Mouse (Mus musculus): ENCODE measurements around the gene Dctpp1.
"Not testable (repeated sequence)": the region's sequence is repeated elsewhere in the genome, so short reads cannot be mapped to it uniquely, and the experiment has no call there.

Gene Dctpp1

GRCm38 (mm10) chr7:127263526-127263925 is 3.0 kb upstream of the Dctpp1 start:
- peak; percentile 2 for DNase-seq

GRCm38 (mm10) chr7:127262218-127262961 is 1.9 kb upstream of the Dctpp1 start:
- DNase-seq = peak; percentile 35

GRCm38 (mm10) chr7:127259186-127259905 is 1.2 kb downstream of the Dctpp1 start:
- peak; percentile 47 for DNase-seq

GRCm38 (mm10) chr7:127256518-127256917 is 4.0 kb downstream of the Dctpp1 start:
- peak; percentile 39 for DNase-seq

GRCm38 (mm10) chr7:127255965-127256364 is 4.5 kb downstream of the Dctpp1 start:
- peak; percentile 27 for DNase-seq

GRCm38 (mm10) chr7:127255008-127255407 is 5.5 kb downstream of the Dctpp1 start:
- peak; percentile 39 for DNase-seq

GRCm38 (mm10) chr7:127253821-127254769 is 6.4 kb downstream of the Dctpp1 start:
- DNase-seq = peak; percentile 98

- peak; percentile 68 for DNase-seq
These were observed 7.2 kb downstream of the Dctpp1 start for GRCm38 (mm10) chr7:127253341-127253740.

- DNase-seq = peak; percentile 44
These were observed 8.1 kb downstream of the Dctpp1 start for GRCm38 (mm10) chr7:127252414-127252813.

GRCm38 (mm10) chr7:127250511-127250910 is 10.0 kb downstream of the Dctpp1 start:
- not testable (repeated sequence) for DNase-seq

GRCm38 (mm10) chr7:127244658-127245510 is 15.6 kb downstream of the Dctpp1 start:
- DNase-seq = peak; percentile 64

- peak; percentile 97 for DNase-seq
These were observed 16.4 kb downstream of the Dctpp1 start, which contains the start of gene Zfp771 for GRCm38 (mm10) chr7:127243870-127244657. Zfp771 (plus strand) TSS chr7:127244274.

- peak; percentile 50 for DNase-seq
These were observed 17.1 kb downstream of the Dctpp1 start for GRCm38 (mm10) chr7:127243361-127243867.

GRCm38 (mm10) chr7:127234777-127235176 is 25.7 kb downstream of the Dctpp1 start:
- no peak for DNase-seq

GRCm38 (mm10) chr7:127233765-127234164 is 26.7 kb downstream of the Dctpp1 start:
- no peak for DNase-seq

GRCm38 (mm10) chr7:127233368-127233749 is 27.1 kb downstream of the Dctpp1 start:
- no peak for DNase-seq

GRCm38 (mm10) chr7:127232622-127233367 is 27.7 kb downstream of the Dctpp1 start, which contains the start of the genes Zfp553 and Sept1:
Zfp553 (plus strand) TSS chr7:127233061.
Sept1 (minus strand) TSS chr7:127233130.
- peak; percentile 91 for DNase-seq

- peak; percentile 18 for DNase-seq
These were observed 28.5 kb downstream of the Dctpp1 start for GRCm38 (mm10) chr7:127231826-127232621.

- no peak for DNase-seq
These were observed 29.1 kb downstream of the Dctpp1 start for GRCm38 (mm10) chr7:127231376-127231775.
